Mouse (Mus musculus) liver, adult 2 months (tissue): ENCODE data around the gene Sstr2. TPM values are rescaled to one million over a fixed set of nuclear protein-coding genes. Genes with fewer than 3 reads are reported as not detected.
A peak's percentile ranks its signal among the peaks of the same experiment; 100 is the strongest.

Source experiments
- DNase-seq: peaks from one replicate; pipeline ENCODE4 v3.0.0-alpha.2; 2011; ENCODE audit warnings: low read depth, low spot score; ENCODE audit errors: extremely low read depth
- H3K27ac ChIP-seq: fragments of 200-500 bp; replicated peaks from 2 replicates; pipeline ENCODE4 v1.5.1; 2012; ENCODE audit warnings: low read depth, mild to moderate bottlenecking, control low read depth, inconsistent platforms, low read length; ENCODE audit not compliant: insufficient read depth
- H3K27me3 ChIP-seq: fragments of 200-500 bp; 2 replicates; pipeline ENCODE4 v1.6.1; 2012; ENCODE audit warnings: mild to moderate bottlenecking, moderate library complexity, low read length, inconsistent platforms; ENCODE audit not compliant: control insufficient read depth, insufficient read depth
- H3K36me3 ChIP-seq: fragments of 200-500 bp; 2 replicates; pipeline ENCODE4 v1.6.1; 2012; ENCODE audit warnings: low read length, inconsistent platforms; ENCODE audit not compliant: control insufficient read depth, insufficient read depth
- H3K4me1 ChIP-seq: fragments of 200-500 bp; 2 replicates; pipeline ENCODE4 v1.6.1; 2011; ENCODE audit warnings: low read length; ENCODE audit not compliant: control insufficient read depth, insufficient read depth
- H3K4me3 ChIP-seq: fragments of 200-500 bp; 2 replicates; pipeline ENCODE4 v1.5.1; 2011; ENCODE audit warnings: low read depth, mild to moderate bottlenecking, control low read depth, low read length, moderate library complexity; ENCODE audit not compliant: insufficient read depth
- H3K79me2 ChIP-seq: fragments of 200-500 bp; 2 replicates; pipeline ENCODE4 v1.6.1; 2012; ENCODE audit warnings: inconsistent platforms, mild to moderate bottlenecking, low read length, moderate library complexity; ENCODE audit not compliant: control insufficient read depth, insufficient read depth
- H3K9ac ChIP-seq: fragments of 200-500 bp; 2 replicates; pipeline ENCODE4 v1.6.1; 2012; ENCODE audit warnings: low read depth, mild to moderate bottlenecking, control low read depth, inconsistent platforms, low read length
- CTCF ChIP-seq: fragments of 200-500 bp; IDR thresholded peaks from 2 replicates; pipeline ENCODE4 v1.5.1; 2011; ENCODE audit warnings: low read depth, low read length, control low read depth
- POLR2A ChIP-seq: fragments of 200-500 bp; IDR thresholded peaks from 2 replicates; pipeline ENCODE4 v1.6.1; 2011; ENCODE audit warnings: low read length, control low read depth; ENCODE audit not compliant: insufficient read depth; ENCODE audit errors: extremely low read depth
- WGBS: fragments of 180-500 bp; shearing (Covaris S2); methylation state at CpG from one replicate; pipeline ENCODE4 v1.1.7; 2018; 5-methylcytosine and 5-hydroxymethylcytosine counted together
- polyA plus RNA-seq: library from polyadenylated mRNA; depleted of rRNA; stranded (reverse); fragments of >200 nt; gene quantifications from 2 replicates; pipeline ENCODE4 v1.2.3, GENCODE M21; 2012; rRNA removed
- total RNA-seq: library from RNA; depleted of rRNA; stranded (reverse); fragments of >200 nt; gene quantifications from 2 replicates; pipeline ENCODE4 v1.2.3, GENCODE M21; 2014; rRNA removed

The Sstr2 gene
- total RNA-seq: 0.07 TPM in 1 of 2 replicates, not detected in the other
- polyA plus RNA-seq: 0.17 TPM in 1 of 2 replicates, not detected in the other

DNA sequence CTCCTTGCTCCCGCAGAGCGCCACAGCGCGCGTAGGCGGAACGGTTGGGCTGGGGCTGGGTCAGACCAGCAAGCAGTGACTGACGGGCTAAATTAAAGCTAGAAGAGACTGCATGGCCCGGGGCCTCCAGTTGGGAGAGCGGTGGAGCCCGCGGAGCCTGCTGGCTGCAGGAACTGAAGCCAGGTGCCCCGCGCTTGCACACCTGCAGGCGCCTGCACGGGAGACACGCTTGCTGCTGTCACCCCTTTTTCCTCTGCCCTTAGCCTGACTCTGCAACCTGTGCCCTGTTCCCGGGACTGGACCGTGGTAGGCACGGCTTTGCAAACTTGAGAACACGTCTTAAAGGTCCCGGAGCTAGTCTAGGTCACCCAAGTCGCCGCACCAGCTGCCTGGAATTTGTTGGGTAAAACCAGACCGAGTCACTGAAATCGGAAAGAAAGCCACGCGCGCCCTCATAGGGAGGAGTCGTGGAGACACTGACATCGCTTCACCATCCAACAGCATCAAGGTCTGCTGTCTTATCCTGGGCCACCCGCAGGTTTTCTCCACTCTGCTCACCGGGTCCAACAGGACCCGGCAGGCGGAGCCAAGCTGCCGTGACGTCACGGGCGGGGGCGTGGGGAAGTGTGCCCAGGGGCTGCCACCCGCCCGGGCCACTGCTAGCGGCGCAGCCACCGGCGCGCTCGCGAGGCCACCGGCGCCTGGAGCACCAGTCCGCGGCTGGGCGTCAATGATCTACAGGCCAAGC is at the start of gene Sstr2:
Gene Sstr2 (plus strand): TSS at position 671 of the 748 bp plus-strand sequence.
- peaks cover 11% of the 10 kb centered on the region for H3K4me1 ChIP-seq
- H3K79me2 ChIP-seq: no peaks in the 10 kb centered on the region
- H3K36me3 ChIP-seq: no peaks in the 10 kb centered on the region
- H3K9ac ChIP-seq: peak within 1 kb of the TSS; percentile 44
- peak; percentile 35 for DNase-seq
- peak within 1 kb of the TSS; percentile 27; the same call in 1 of the 2 replicates for H3K4me3 ChIP-seq
- WGBS: 2% methylated on average over 54 of the region's 54 CpGs
- H3K27me3 ChIP-seq: no peaks in the 10 kb centered on the region
- H3K27ac ChIP-seq: no peak within 1 kb of the TSS
- TF ChIP-seq CTCF (no peak), POLR2A (no peak)

DNA sequence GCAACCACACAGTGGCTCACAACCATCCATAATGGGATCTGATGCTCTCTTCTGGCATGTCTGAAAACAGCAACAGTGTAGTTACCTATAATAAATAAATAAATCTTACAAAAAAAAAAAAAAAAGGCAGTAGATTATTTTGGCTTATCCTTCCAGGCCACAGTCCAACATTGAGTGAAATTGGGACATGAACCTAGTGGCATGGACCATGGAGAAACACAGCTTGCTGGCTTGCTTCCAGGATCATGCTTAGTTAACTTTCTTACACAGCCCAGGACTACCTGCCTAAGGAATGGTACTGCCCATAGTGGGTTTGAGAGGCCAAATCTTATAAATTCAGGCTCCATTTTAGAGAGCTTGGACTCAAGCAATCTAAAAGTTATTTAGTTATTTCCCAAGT is 47.5 kb upstream of the Sstr2 start:
- no peaks in the 10 kb centered on the region for H3K79me2 ChIP-seq
- H3K4me1 ChIP-seq: no peaks in the 10 kb centered on the region; the same call in 1 of the 2 replicates
- H3K4me3 ChIP-seq: no peak overlapping the region
- H3K9ac ChIP-seq: no peak overlapping the region
- peak; percentile 53 for DNase-seq
- H3K27ac ChIP-seq: no peak overlapping the region
- no peak for TF ChIP-seq POLR2A
- TF ChIP-seq CTCF: no peak
- no peaks in the 10 kb centered on the region for H3K36me3 ChIP-seq
- H3K27me3 ChIP-seq: no peaks in the 10 kb centered on the region

DNA sequence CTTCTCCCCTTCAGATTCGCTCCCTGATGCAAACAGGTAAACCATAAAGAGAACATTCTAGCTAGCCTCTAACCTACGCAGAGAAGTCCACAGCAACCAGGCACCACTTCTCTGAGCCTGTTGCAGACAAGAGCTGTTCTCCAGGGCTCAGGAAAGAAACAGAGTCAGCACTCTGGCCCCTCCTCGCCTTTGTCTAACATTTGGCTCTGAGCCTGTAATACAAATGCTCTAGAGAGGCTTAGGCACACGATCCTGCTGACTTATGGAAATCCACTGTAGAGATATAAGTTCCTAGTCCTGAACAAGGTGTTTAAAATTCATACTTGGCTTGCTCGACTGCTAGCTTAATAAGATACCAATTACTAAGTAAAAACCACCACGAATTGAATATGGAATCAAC is 46.5 kb upstream of the Sstr2 start:
- Histone ChIP-seq H3K27me3 (no peaks in the 10 kb centered on the region), H3K27ac (no peak overlapping the region), H3K4me3 (no peak overlapping the region), H3K9ac (no peak overlapping the region), H3K4me1 (no peaks in the 10 kb centered on the region; the same call in 1 of the 2 replicates), H3K36me3 (no peaks in the 10 kb centered on the region), H3K79me2 (no peaks in the 10 kb centered on the region)
- DNase-seq: no peak
- no peak for TF ChIP-seq CTCF
- TF ChIP-seq POLR2A: no peak
- WGBS: 80% methylated on average over 6 of the region's 6 CpGs

DNA sequence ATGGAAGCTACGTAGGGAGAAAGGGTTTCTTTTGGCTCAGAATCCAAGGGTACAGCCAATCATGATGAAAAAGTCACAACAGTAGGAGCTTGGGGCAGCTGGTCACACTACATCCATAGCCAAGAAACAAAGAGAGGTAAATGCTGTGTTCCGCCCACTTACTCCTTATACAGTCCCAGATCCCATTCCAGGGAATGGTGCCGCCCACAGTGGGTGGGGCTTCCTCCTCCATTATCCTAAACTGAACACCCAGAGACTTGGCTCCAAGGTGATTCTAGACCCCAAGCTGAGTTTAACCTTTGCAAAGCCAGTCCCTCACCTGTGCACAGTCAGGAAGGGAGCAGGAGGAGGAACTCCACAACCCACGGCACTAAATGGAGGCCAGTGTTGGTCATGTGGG is 41.9 kb upstream of the Sstr2 start:
- no peak for DNase-seq
- no peaks in the 10 kb centered on the region for H3K36me3 ChIP-seq
- no peak overlapping the region for H3K27ac ChIP-seq
- 91% methylated on average over 4 of the region's 4 CpGs for WGBS
- TF ChIP-seq POLR2A (no peak), CTCF (no peak)
- H3K4me3 ChIP-seq: no peak overlapping the region
- no peaks in the 10 kb centered on the region; the same call in 1 of the 2 replicates for H3K4me1 ChIP-seq
- H3K79me2 ChIP-seq: no peaks in the 10 kb centered on the region
- H3K9ac ChIP-seq: no peak overlapping the region
- no peaks in the 10 kb centered on the region for H3K27me3 ChIP-seq

DNA sequence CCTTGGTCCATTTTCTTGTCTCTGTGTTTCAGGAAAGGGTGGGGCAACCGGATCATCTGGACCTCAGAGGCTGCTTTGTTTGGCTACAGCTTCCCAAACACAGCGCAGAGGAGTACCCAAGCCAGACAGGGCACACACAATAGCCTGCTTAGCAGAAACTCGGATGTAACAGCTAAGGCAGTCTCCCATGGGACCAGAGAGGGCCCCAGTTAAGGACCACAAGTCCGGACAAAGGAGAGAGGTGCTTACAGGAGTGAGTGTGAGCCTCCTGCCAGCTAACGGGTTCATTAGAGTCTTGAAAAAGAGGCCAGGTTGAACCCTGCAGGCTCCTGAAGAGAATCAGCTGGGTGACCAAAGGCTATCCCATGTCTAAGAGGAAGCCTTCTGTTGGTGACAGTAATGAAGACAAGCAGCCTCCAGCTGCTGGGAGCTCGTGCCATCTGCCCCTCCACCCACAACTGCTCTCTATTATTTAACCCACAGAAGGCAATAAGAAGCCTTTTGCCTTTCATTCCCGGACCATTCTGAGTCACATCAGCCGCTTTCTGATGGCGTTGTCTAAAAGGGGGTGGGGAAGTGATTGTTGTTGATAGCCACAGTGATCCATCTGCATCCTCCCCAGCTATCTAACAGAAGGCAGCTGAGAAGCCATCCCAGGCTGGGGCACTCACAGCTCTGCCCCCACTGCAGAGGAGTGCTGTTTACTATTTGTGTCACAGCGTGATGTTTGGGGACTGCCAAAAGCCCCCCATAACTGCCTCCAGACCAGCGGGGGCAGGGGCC is 35.1 kb upstream of the Sstr2 start:
- TF ChIP-seq POLR2A (no peak), CTCF (no peak)
- no peak for DNase-seq
- no peak overlapping the region for H3K27ac ChIP-seq
- H3K27me3 ChIP-seq: no peaks in the 10 kb centered on the region
- WGBS: 82% methylated on average over 11 of the region's 11 CpGs
- no peaks in the 10 kb centered on the region for H3K36me3 ChIP-seq
- no peak overlapping the region for H3K4me3 ChIP-seq
- peaks cover 2% of the 10 kb centered on the region for H3K4me1 ChIP-seq
- H3K9ac ChIP-seq: no peak overlapping the region
- no peaks in the 10 kb centered on the region for H3K79me2 ChIP-seq
